Mouse (Mus musculus) Patski (cell line): Measurements from ENCODE around the gene Flad1. TPM values are rescaled to one million over a fixed set of nuclear protein-coding genes. Genes with fewer than 3 reads are reported as not detected.

ENCODE experiments used
- ATAC-seq: fragments of 100-300 bp; one replicate; pipeline ENCODE4 v1.8.0; 2021
- CTCF ChIA-PET: fragments of 350-600 bp; sonication (Branson Sonifier 250); formaldehyde crosslinking; loops from one replicate; lab custom pipeline; 2022; ENCODE audit warnings: inconsistent platforms; lab: Charles Lee
- POLR2A ChIA-PET: fragments of 350-600 bp; sonication (Branson Sonifier 250); formaldehyde crosslinking; loops from one replicate; lab custom pipeline; 2022; ENCODE audit warnings: antibody characterized with exemption, inconsistent platforms; lab: Charles Lee
- DNase-seq: peaks from one replicate; pipeline ENCODE4 v3.0.0-alpha.2; 2011; ENCODE audit warnings: low read depth, low spot score
- H3K27me3 ChIP-seq: fragments of 371-371 bp; one replicate; pipeline ENCODE4 v1.5.1; 2021
- CTCF ChIP-seq: fragments of 100-300 bp; IDR thresholded peaks from one replicate; pipeline ENCODE4 v1.5.1; 2021
- in situ Hi-C: fragments of 300-500 bp; cut with MboI; formaldehyde crosslinking; loops from 3 replicates; pipeline ENCODE4 v1.11.1; 2018; ENCODE audit warnings: low pct_unique_long_range_greater_than_20kb, mixed read lengths
- polyA plus RNA-seq: library from polyadenylated mRNA; unstranded; gene quantifications from one replicate; pipeline ENCODE4 v1.2.3, GENCODE M21; 2021

Flad1 gene
- polyA plus RNA-seq, 1 experiment from 2014 or later: 40.6 TPM

- in situ Hi-C loops: no loop called here
- DNase-seq: no peak
- no peak for ATAC-seq
- POLR2A ChIA-PET: no interaction called here
- CTCF ChIA-PET: no interaction called here
- no peaks in the 10 kb centered on the region for H3K27me3 ChIP-seq
- no peak for TF ChIP-seq CTCF
These were observed 26.2 kb downstream of the Flad1 start for GRCm38 (mm10) chr3:89385451-89385850.

- ATAC-seq (no peak), DNase-seq (no peak)
- in situ Hi-C loops: no loop called here
- no peak for TF ChIP-seq CTCF
- ChIA-PET POLR2A (interaction anchor here (0.9 kb wide), 1 partner anchor 36 kb away, joined by 3 read pairs; no protein-coding TSS in a partner anchor), CTCF (interaction anchor here (1.2 kb wide), 1 partner anchor 30 kb away, joined by 3 read pairs; no protein-coding TSS in a partner anchor)
- no peaks in the 10 kb centered on the region for H3K27me3 ChIP-seq
These were observed 27.2 kb downstream of the Flad1 start for GRCm38 (mm10) chr3:89384331-89385076.

GRCm38 (mm10) chr3:89383651-89384255 is 27.9 kb downstream of the Flad1 start:
- ATAC-seq (no peak), DNase-seq (no peak)
- in situ Hi-C loops: no loop called here
- H3K27me3 ChIP-seq: no peaks in the 10 kb centered on the region
- POLR2A ChIA-PET: interaction anchor here (0.9 kb wide), 1 partner anchor 10 kb away, joined by 3 read pairs; no protein-coding TSS in a partner anchor
- no peak for TF ChIP-seq CTCF
- CTCF ChIA-PET: interaction anchor here (1.2 to 1.5 kb wide), 3 partner anchors 11 to 29 kb away, joined by 3 read pairs; no protein-coding TSS in a partner anchor

GRCm38 (mm10) chr3:89382950-89383349 is 28.7 kb downstream of the Flad1 start:
- no peak for DNase-seq
- TF ChIP-seq CTCF: no peak
- no peak for ATAC-seq
- POLR2A ChIA-PET: interaction anchor here (0.9 kb wide), 2 partner anchors 10 to 35 kb away, joined by 3 to 4 read pairs; partner anchors contain the start of genes Cks1b and Shc1
- no peaks in the 10 kb centered on the region for H3K27me3 ChIP-seq
- CTCF ChIA-PET: interaction anchor here (1.2 to 1.7 kb wide), 5 partner anchors 10 to 43 kb away, joined by 3 to 5 read pairs (median 3); no protein-coding TSS in a partner anchor
- in situ Hi-C loops: no loop called here

- H3K27me3 ChIP-seq: no peaks in the 10 kb centered on the region
- ATAC-seq: no peak
- no peak for DNase-seq
- in situ Hi-C loops: no loop called here
- ChIA-PET CTCF (interaction anchor here (1.2 to 2.1 kb wide), 6 partner anchors 9 to 42 kb away, joined by 3 to 6 read pairs (median 4); no protein-coding TSS in a partner anchor), POLR2A (interaction anchor here (0.9 to 1.4 kb wide), 2 partner anchors 8 to 36 kb away, joined by 3 to 4 read pairs; partner anchors contain the start of genes Cks1b and Shc1)
- TF ChIP-seq CTCF: no peak
These were observed 29.4 kb downstream of the Flad1 start for GRCm38 (mm10) chr3:89382033-89382882.

GRCm38 (mm10) chr3:89381233-89381632 is 30.4 kb downstream of the Flad1 start:
- in situ Hi-C loops: no loop called here
- no peak for TF ChIP-seq CTCF

GRCm38 (mm10) chr3:89380711-89381110 is 31.0 kb downstream of the Flad1 start:
- DNase-seq: no peak
- no peak for TF ChIP-seq CTCF
- CTCF ChIA-PET: interaction anchor here (1.1 to 2.1 kb wide), 4 partner anchors 8 to 68 kb away, joined by 3 to 6 read pairs (median 4); no protein-coding TSS in a partner anchor
- POLR2A ChIA-PET: interaction anchor here (0.7 kb wide), 1 partner anchor 45 kb away, joined by 3 read pairs; no protein-coding TSS in a partner anchor
- H3K27me3 ChIP-seq: no peaks in the 10 kb centered on the region
- in situ Hi-C loops: no loop called here
- ATAC-seq: no peak

More at GRCm38 (mm10) chr3:89381233-89381632, 30.4 kb downstream of the Flad1 start:
- ATAC-seq: no peak
- no peak for DNase-seq
- ChIA-PET POLR2A (interaction anchor here (0.7 to 1.4 kb wide), 2 partner anchors 9 to 46 kb away, joined by 3 read pairs; no protein-coding TSS in a partner anchor), CTCF (interaction anchor here (1.5 to 2.1 kb wide), 3 partner anchors 10 to 27 kb away, joined by 3 to 6 read pairs (median 4); no protein-coding TSS in a partner anchor)
- H3K27me3 ChIP-seq: no peaks in the 10 kb centered on the region

GRCm38 (mm10) chr3:89380291-89380690 is 31.4 kb downstream of the Flad1 start:
- no peak for TF ChIP-seq CTCF
- no peak for DNase-seq
- no peak for ATAC-seq
- ChIA-PET CTCF (interaction anchor here (0.7 to 1.7 kb wide), 4 partner anchors 9 to 69 kb away, joined by 3 to 4 read pairs (median 4); no protein-coding TSS in a partner anchor), POLR2A (no interaction called here)
- H3K27me3 ChIP-seq: no peaks in the 10 kb centered on the region
- in situ Hi-C loops: no loop called here

- ATAC-seq: no peak
- ChIA-PET POLR2A (no interaction called here), CTCF (interaction anchor here (0.7 to 1.9 kb wide), 5 partner anchors 10 to 70 kb away, joined by 3 to 11 read pairs (median 4); no protein-coding TSS in a partner anchor)
- no peak for TF ChIP-seq CTCF
- no peaks in the 10 kb centered on the region for H3K27me3 ChIP-seq
- no peak for DNase-seq
- in situ Hi-C loops: no loop called here
These were observed 32.1 kb downstream of the Flad1 start for GRCm38 (mm10) chr3:89379388-89380131.
